Mouse (Mus musculus) kidney, embryonic 16.5 days (tissue): ENCODE results near the gene Lypd4. TPM values are rescaled to one million over a fixed set of nuclear protein-coding genes. Genes with fewer than 3 reads are reported as not detected.
"Not testable (repeated sequence)": the region's sequence is repeated elsewhere in the genome, so short reads cannot be mapped to it uniquely, and the experiment has no call there.

Source experiments
- ATAC-seq: fragments of 200-750 bp; cut with Nextera tagmentation; 2 replicates; pipeline ENCODE4 v1.8.0; 2017; ENCODE audit warnings: moderate TSS enrichment; ENCODE audit not compliant: low FRiP score, low TSS enrichment
- H3K27ac ChIP-seq: fragments of 300-500 bp; sonication (generic); 2 replicates; pipeline ENCODE4 v1.5.1; 2014; ENCODE audit warnings: low read length
- H3K27me3 ChIP-seq: fragments of 300-500 bp; sonication (generic); 2 replicates; pipeline ENCODE4 v1.6.1; 2014; ENCODE audit warnings: low read length, control low read depth, mixed read lengths; ENCODE audit not compliant: insufficient read depth
- H3K36me3 ChIP-seq: fragments of 300-500 bp; sonication (generic); 2 replicates; pipeline ENCODE4 v1.6.1; 2014; ENCODE audit warnings: low read length, control low read depth, mixed read lengths; ENCODE audit not compliant: insufficient read depth
- H3K4me1 ChIP-seq: fragments of 300-500 bp; sonication (generic); 2 replicates; pipeline ENCODE4 v1.6.1; 2014; ENCODE audit warnings: low read length, control low read depth, mixed read lengths; ENCODE audit not compliant: insufficient read depth
- H3K4me2 ChIP-seq: fragments of 300-500 bp; sonication (generic); replicated peaks from 2 replicates; pipeline ENCODE4 v1.6.1; 2014; ENCODE audit warnings: low read depth, low read length
- H3K4me3 ChIP-seq: fragments of 300-500 bp; sonication (generic); 2 replicates; pipeline ENCODE4 v1.5.1; 2014; ENCODE audit warnings: mild to moderate bottlenecking, low read length
- H3K9ac ChIP-seq: fragments of 300-500 bp; sonication (generic); replicated peaks from 2 replicates; pipeline ENCODE4 v1.6.1; 2014; ENCODE audit warnings: low read length
- H3K9me3 ChIP-seq: fragments of 300-500 bp; sonication (generic); 2 replicates; pipeline ENCODE4 v1.6.1; 2016; ENCODE audit warnings: low read length, control low read depth
- WGBS: fragments of 180-500 bp; shearing (Covaris S2); extraction: QIAGEN DNeasy Blood & Tissue Kit; methylation state at CpG from one replicate; pipeline ENCODE4 v1.1.7; 2014; 5-methylcytosine and 5-hydroxymethylcytosine counted together
- polyA plus RNA-seq: library from polyadenylated mRNA; unstranded; fragments of >200 nt; fragmentation: Nextera tagmentation; extraction: Ambion mirVana; gene quantifications from 2 replicates; pipeline ENCODE4 v1.2.1, GENCODE M21; 2015

The Lypd4 gene
- polyA plus RNA-seq, 1 experiment from 2014 or later, result not detected

DNA sequence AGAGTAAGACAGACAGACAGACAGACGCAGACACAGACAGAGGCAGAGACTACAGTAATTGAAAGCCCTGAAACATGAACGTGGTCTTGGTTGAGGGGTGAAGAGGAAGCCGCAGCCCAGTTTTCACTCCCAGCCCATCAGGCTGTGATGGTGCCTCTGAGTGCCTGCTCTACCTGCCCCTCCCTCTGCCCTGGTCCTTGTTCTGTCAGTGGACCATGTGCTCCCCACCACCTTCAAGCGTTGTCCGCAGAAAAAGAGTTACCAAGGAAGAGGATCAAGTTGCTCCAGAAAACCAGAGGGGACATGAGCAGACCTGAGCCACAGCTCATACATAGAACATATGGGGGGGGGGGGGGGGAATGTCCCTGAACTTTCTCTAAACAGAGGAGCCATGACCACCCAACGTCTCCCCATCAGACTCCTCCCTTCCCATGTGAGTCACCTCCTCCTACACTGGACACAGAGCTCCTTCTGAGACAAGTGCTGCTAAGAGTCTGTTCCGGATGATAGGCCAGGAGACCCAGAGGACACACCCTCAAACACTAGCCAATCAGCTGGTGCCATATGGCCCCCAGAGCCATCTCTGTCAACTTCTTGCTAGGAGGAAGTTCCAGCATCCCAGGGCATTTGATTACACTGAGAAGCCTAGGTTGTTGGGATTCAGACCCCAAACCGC, 17.0 kb downstream of the Lypd4 start:
- Histone ChIP-seq H3K36me3 (no peaks in the 10 kb centered on the region), H3K9ac (no peak overlapping the region), H3K4me1 (peaks cover 9% of the 10 kb centered on the region; the same call in 1 of the 2 replicates), H3K27me3 (no peaks in the 10 kb centered on the region; the same call in 1 of the 2 replicates), H3K4me2 (no peak overlapping the region), H3K9me3 (no peaks in the 10 kb centered on the region), H3K4me3 (no peak overlapping the region), H3K27ac (no peak overlapping the region)
- WGBS, result 64% methylated on average over 8 of the region's 8 CpGs
- ATAC-seq, result peak; percentile 65

DNA sequence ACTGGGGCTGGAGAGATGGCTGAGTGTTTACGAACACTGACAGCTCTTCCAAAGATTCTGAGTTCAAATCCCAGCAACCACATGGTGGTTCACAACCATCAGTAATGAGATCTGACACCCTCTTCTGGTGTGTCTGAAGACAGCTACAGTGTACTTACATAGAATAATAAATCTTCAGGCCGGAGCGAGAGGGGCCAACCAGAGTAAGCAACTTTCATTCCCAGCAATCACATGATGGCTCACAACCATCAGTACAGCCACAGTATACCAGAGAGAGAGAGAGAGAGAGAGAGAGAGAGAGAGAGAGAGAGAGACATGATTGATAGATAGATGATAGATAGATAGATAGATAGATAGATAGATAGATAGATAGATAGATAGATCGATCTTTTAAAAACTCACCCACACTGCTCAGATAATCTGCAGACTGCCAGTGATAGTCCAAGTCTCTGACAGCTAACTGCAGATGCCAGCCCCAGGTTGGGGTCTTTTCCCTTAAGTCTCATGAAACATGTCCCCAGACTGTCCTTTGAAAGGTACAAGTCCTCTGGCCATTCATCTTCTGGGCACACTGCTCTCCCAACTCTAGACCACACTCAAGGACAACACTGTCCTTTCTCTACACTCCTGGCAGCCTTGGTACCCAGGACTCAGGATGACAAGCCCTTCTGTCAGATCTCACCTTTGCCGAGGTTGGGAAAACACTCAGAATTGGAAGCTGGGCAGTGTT, 18.0 kb downstream of the Lypd4 start:
- no peak overlapping the region for H3K9ac ChIP-seq
- H3K27ac ChIP-seq, result no peak overlapping the region
- no peak for ATAC-seq
- no peak overlapping the region for H3K4me2 ChIP-seq
- no peaks in the 10 kb centered on the region for H3K27me3 ChIP-seq
- no peaks in the 10 kb centered on the region for H3K9me3 ChIP-seq
- H3K36me3 ChIP-seq, result no peaks in the 10 kb centered on the region
- 74% methylated on average over 5 of the region's 5 CpGs for WGBS
- peaks cover 9% of the 10 kb centered on the region; the same call in 1 of the 2 replicates for H3K4me1 ChIP-seq
- H3K4me3 ChIP-seq, result no peak overlapping the region

- H3K4me2 ChIP-seq, result no peak overlapping the region
- H3K9ac ChIP-seq, result no peak overlapping the region
- WGBS, result 36% methylated on average over 6 of the region's 6 CpGs
These were observed 18.8 kb downstream of the Lypd4 start for GRCm38 (mm10) chr7:24850899-24851303.

DNA sequence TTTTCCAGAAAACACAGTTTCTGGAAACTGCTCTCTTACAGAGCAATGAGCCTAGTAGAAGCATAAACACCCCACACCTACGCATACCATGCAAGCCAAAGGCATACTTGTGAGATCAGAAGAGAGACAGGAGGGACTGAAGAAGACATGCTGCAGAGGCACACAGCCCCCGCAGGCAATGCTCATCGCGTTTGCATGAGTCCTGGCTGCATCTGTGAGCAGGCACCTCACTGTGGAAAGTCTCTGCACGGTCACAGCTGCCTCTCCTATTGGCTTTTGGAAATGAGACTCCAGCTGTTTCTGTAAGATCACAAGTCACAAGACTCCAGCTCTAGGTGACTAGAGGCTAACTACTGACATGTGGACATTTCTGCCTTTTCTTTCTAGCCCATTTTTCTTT, 19.6 kb downstream of the Lypd4 start:
- Histone ChIP-seq H3K27me3 (no peaks in the 10 kb centered on the region), H3K4me1 (peaks cover 9% of the 10 kb centered on the region; the same call in 1 of the 2 replicates), H3K4me2 (no peak overlapping the region), H3K9ac (no peak overlapping the region), H3K36me3 (no peaks in the 10 kb centered on the region), H3K27ac (no peak overlapping the region), H3K9me3 (no peaks in the 10 kb centered on the region), H3K4me3 (no peak overlapping the region)
- ATAC-seq, result no peak
- WGBS, result 23% methylated on average over 5 of the region's 5 CpGs

More at GRCm38 (mm10) chr7:24850899-24851303, 18.8 kb downstream of the Lypd4 start:
- Histone ChIP-seq H3K9me3 (no peaks in the 10 kb centered on the region), H3K4me1 (peaks cover 9% of the 10 kb centered on the region; the same call in 1 of the 2 replicates), H3K36me3 (no peaks in the 10 kb centered on the region), H3K27me3 (no peaks in the 10 kb centered on the region), H3K27ac (no peak overlapping the region), H3K4me3 (no peak overlapping the region)
- ATAC-seq, result 0 out of 2 replicates have a peak, but pooled peaks have one; percentile 23

DNA sequence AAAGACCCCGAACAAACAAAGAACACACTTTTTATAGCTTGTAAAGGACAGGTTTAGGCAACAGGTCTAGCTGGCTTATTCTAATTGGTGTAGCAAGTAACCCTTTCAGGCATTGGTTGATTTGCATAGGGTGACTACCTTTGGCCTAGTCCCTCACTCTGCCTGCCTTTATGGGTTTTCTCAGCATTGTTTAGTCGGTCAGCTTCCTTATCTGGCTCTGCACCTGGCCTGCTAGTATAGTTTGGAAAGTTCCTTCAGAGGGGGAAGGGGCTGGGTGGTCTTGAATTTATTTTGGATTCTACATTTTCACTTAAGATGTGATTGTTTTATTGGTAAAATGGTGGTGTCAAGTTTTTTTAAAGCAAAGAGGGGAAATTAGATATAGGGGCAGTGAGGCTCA, 23.2 kb downstream of the Lypd4 start:
- H3K27me3 ChIP-seq, H3K9me3 ChIP-seq, H3K9ac ChIP-seq, H3K36me3 ChIP-seq, H3K27ac ChIP-seq, H3K4me1 ChIP-seq, ATAC-seq, H3K4me3 ChIP-seq, H3K4me2 ChIP-seq: not testable (repeated sequence)
- 32% methylated on average over 2 of the region's 2 CpGs for WGBS

GRCm38 (mm10) chr7:24845713-24846112, 24.0 kb downstream of the Lypd4 start:
- Histone ChIP-seq H3K36me3 (no peaks in the 10 kb centered on the region), H3K4me1 (0 out of 2 replicates have a peak, but pooled peaks cover 4% of the 10 kb centered on the region), H3K9me3 (no peaks in the 10 kb centered on the region), H3K27ac (no peak overlapping the region), H3K27me3 (no peaks in the 10 kb centered on the region), H3K4me2 (no peak overlapping the region), H3K4me3 (no peak overlapping the region), H3K9ac (no peak overlapping the region)
- ATAC-seq, result no peak; the same call in 1 of the 2 replicates
- 9% methylated on average over 6 of the region's 6 CpGs for WGBS

DNA sequence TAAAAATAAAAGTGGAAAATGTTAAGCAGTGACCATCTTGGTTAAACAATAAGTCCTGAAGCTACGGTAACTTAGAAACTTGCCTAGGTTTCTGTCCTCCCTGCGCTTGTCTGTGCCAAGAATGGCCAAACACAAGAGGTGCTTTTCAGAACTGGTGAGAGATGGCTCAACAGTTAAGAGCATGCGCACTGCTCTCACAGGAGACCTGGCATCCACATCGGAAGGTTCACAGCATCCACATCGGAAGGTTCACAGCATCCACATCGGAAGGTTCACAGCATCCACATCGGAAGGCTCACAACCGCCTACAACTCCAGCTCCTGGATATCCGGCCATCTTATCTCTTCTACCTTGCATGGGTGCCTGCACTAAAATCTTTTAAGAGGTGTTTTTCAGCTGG, 24.6 kb downstream of the Lypd4 start:
- 0 out of 2 replicates have a peak, but pooled peaks cover 4% of the 10 kb centered on the region for H3K4me1 ChIP-seq
- no peak overlapping the region for H3K4me3 ChIP-seq
- no peaks in the 10 kb centered on the region for H3K9me3 ChIP-seq
- H3K27me3 ChIP-seq, result no peaks in the 10 kb centered on the region
- H3K4me2 ChIP-seq, result no peak overlapping the region
- no peak for ATAC-seq
- H3K9ac ChIP-seq, result no peak overlapping the region
- 87% methylated on average over 9 of the region's 9 CpGs for WGBS
- no peaks in the 10 kb centered on the region for H3K36me3 ChIP-seq
- H3K27ac ChIP-seq, result no peak overlapping the region

GRCm38 (mm10) chr7:24844144-24844543, 25.6 kb downstream of the Lypd4 start:
- Histone ChIP-seq H3K9ac (no peak overlapping the region), H3K4me1 (no peaks in the 10 kb centered on the region), H3K4me3 (no peak overlapping the region), H3K27me3 (no peaks in the 10 kb centered on the region), H3K4me2 (no peak overlapping the region), H3K36me3 (no peaks in the 10 kb centered on the region), H3K27ac (no peak overlapping the region), H3K9me3 (no peaks in the 10 kb centered on the region)
- no peak for ATAC-seq
- 44% methylated on average over 5 of the region's 5 CpGs for WGBS

DNA sequence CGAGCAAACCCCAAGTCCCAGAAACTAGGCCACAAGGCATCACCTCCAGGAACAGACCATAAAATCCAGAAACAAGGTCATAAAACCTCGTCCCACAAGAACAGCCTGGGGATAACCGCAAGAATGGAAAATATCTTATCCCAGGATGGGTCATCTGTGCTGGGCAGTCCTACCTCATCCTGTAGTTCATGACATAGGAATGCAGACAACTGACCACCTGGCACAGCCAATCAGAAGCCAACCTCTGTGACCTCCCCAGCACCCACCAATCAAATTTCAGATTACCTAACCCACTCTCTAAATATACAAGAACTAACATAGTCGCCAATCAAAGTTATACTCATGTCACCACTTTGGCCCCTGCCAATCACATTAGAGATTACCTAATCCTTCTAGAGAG, 28.7 kb downstream of the Lypd4 start:
- H3K9me3 ChIP-seq, result no peaks in the 10 kb centered on the region
- H3K27ac ChIP-seq, result no peak overlapping the region
- H3K4me3 ChIP-seq, result no peak overlapping the region
- 58% methylated on average over 4 of the region's 4 CpGs for WGBS
- no peaks in the 10 kb centered on the region for H3K36me3 ChIP-seq
- H3K4me1 ChIP-seq, result no peaks in the 10 kb centered on the region
- ATAC-seq, result no peak
- H3K4me2 ChIP-seq, result no peak overlapping the region
- no peak overlapping the region for H3K9ac ChIP-seq
- no peaks in the 10 kb centered on the region for H3K27me3 ChIP-seq

- Histone ChIP-seq H3K4me3 (no peak overlapping the region), H3K4me2 (no peak overlapping the region), H3K36me3 (no peaks in the 10 kb centered on the region), H3K9ac (no peak overlapping the region), H3K4me1 (no peaks in the 10 kb centered on the region), H3K9me3 (no peaks in the 10 kb centered on the region), H3K27me3 (no peaks in the 10 kb centered on the region), H3K27ac (no peak overlapping the region)
- WGBS, result 71% methylated on average over 3 of the region's 3 CpGs
- no peak for ATAC-seq
These were observed 29.4 kb downstream of the Lypd4 start for GRCm38 (mm10) chr7:24840331-24840730.
